Mouse (Mus musculus) retina, adult 2 months (tissue): ENCODE data around the gene Mroh8.
A peak's percentile ranks its signal among the peaks of the same experiment; 100 is the strongest.
"Not testable (repeated sequence)": the region's sequence is repeated elsewhere in the genome, so short reads cannot be mapped to it uniquely, and the experiment has no call there.

ENCODE experiments used
- DNase-seq: peaks from one replicate; pipeline ENCODE4 v3.0.0-alpha.2; 2012; ENCODE audit warnings: low read depth, low spot score

Mroh8 gene

GRCm38 (mm10) chr2:157288996-157289395 is 9.6 kb upstream of the Mroh8 start:
- no peak for DNase-seq

- peak; percentile 38 for DNase-seq
Observed at GRCm38 (mm10) chr2:157287542-157287941, 8.2 kb upstream of the Mroh8 start.

DNA sequence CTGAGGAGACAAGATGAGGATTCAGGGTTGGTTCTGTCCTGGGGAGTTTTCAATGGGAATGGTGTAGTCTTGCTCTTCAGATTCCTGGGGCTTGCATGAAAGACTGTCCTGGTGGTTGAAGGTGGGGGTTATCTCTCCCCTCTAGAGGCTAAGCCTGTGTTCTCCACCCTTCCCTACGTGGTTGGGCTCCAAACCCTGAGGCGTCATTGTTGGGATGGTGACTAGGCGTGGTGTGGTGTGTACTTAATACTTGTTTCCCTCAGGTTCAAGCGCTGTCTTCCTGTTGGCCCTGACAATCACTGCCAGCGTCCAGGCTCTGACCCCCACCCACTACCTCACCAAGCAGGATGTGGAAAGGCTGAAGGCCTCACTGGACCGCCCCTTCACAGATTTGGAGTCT is 4.0 kb upstream of the Mroh8 start:
- DNase-seq = no peak

GRCm38 (mm10) chr2:157278717-157279415 is 483 bp downstream of the Mroh8 start, which contains the start of gene Rpn2:
Gene Rpn2, plus strand, starts transcription at chr2:157279017.
- peak; percentile 83 for DNase-seq

DNA sequence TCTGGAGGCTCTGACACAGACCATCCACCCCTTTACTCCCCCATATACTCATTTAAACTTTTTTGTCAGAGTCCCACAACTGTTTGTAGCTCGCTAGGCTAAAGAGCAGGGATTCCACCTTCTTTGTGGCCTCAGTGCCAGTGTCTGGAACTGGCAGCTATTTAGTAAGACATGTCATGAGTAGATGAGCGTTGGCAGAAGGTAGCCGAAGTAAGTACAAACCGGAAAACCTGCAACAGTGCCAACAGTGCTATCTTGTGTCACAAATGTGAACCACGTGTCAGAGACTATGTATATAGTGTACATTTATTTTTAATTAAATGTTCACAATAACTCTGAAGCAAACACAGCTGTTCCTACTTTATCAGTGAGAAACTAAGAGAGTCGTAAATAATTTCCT is 15.5 kb downstream of the Mroh8 start:
- DNase-seq = no peak

GRCm38 (mm10) chr2:157263101-157263500 is 16.2 kb downstream of the Mroh8 start:
- no peak for DNase-seq

- DNase-seq = no peak
Observed at GRCm38 (mm10) chr2:157262506-157262905, 16.8 kb downstream of the Mroh8 start.

DNA sequence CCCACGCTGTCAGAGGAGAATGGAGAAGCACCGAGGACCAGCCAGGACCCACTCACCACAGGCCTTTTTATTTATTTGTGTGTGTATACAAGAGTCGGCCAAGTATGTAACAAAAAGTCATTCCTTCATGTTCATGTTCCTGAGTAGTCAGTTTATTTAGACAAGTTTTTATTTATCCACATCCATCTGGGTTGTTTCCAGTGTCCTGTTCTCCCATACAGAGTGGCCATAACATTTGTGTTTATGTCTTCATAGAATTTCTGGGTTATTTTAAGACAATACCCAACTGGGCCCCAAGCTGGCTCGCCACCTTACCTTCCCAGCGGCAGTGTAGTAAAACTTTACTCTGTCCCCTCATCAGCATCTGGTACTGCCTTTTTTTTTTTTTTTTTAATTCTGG is 17.4 kb downstream of the Mroh8 start:
- DNase-seq = no peak

DNA sequence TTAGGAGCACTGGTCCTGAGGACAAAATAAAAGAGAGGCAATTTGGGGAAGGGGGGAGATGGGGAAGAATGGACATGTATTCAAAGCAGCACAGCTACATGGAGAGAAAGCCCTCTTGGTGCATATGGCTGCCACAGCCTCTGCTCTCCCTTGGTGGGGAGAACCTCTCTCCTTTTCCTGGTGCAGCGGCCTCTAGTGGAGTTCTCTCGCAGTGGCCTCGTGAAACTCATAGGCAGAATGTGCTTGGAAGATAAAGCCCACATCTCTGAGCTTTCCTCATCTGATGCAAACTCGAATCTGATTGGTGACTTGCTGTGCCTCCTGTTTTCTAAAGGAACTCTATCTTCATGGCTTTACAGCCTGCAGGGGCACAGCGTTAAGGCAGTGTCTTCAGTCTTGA is 19.6 kb downstream of the Mroh8 start:
- DNase-seq = no peak

DNA sequence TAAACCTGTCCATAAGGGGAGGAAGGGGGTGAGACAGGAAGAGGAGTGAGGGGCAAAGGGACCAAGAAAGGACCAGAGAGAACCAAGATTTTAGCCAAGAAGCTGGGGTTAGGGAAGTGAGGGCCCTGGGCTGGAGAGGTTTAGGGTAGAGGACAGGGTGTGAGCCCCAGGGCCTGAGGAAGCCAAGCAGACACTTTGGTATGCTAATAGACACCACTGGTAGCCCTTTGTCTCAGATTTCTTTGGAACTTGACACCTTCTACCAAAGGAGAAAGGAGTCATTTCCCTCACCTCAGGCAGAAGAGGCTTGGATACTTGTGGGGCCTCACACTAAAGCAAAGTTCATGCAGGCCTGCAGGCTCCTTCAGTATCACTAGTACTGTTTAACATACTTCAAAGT is 31.2 kb downstream of the Mroh8 start:
- no peak for DNase-seq

DNA sequence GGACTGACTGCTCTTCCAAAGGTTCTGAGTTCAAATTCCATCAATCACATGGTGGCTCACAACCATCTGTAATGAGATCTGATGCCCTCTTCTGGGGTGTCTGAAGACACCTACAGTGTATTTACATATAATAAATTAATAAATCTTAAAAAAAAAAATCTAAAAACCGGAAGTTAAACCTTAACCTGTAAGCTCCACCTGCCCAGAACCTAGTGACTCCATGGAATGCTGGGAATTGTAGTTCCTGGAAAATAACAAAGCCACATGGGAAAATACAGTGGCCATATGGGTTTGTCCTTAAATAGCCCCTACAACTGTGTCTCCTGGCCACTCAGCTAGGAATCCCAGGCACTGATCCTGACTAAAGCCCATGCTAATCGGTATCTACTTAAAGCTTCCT is 33.7 kb downstream of the Mroh8 start:
- DNase-seq = no peak

- no peak for DNase-seq
Observed at GRCm38 (mm10) chr2:157245001-157245400, 34.3 kb downstream of the Mroh8 start.

- no peak for DNase-seq
Observed at GRCm38 (mm10) chr2:157235946-157236345, 43.4 kb downstream of the Mroh8 start.

DNA sequence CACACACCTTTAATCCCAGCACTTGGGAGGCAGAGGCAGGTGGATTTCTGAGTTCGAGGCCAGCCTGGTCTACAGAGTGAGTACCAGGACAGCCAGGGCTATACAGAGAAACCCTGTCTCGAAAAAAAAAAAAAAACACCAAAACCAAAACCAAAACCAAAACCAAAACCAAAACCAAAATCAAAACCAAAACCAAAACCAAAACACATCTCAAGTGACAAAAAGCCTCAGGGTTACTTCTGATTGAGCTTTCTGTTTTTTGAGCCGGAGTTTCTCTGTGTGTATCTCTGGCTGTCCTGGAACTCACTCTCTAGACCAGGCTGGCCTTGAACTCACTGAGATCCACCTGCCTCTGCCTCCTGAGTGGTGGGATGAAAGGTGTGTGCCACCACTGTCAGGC is 57.4 kb downstream of the Mroh8 start:
- not testable (repeated sequence) for DNase-seq

DNA sequence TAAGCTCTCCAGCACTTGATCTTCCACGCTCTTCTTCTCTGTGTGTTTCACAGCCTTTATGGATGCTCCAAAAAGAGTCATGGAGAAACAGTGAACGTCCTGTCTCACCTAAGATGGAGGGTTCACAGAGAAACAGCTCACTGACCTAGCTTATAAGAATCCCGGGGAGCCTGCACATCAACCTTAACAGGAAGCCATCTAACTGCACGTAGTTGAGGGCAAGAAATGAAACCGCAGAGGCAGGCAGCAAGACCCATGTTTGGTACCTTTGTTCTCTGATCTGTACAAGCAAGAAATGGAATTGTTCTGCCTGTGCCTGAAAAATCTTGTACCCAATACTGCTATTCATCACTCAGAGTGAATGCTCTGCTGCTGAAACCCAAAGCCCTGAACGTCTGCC is 59.2 kb downstream of the Mroh8 start:
- DNase-seq = no peak

DNA sequence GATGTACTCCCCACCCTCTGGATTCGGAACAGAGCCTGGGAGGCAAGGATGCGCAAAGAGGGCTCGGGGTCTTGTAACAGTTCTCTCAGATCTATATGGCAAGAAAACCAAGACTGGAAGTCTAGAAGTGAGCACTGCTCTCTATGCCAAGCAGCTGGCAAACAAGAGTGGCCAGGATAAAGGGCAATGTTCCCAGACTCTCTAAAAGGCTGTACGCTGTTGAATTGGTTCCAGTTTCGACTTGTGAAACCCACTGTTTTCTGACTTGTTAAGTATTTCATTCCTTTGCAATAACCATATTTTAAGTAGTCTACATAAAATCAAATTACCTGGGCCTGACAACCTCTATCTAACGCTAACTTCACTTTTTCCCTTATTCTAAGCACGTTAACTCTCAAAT is 67.6 kb downstream of the Mroh8 start:
- DNase-seq = no peak

GRCm38 (mm10) chr2:157204366-157205218 is 74.8 kb downstream of the Mroh8 start, which contains the start of gene Rbl1:
Gene Rbl1, minus strand, starts transcription at chr2:157204534.
- DNase-seq = peak; percentile 88

- no peak for DNase-seq
Observed at GRCm38 (mm10) chr2:157203459-157204365, 75.6 kb downstream of the Mroh8 start.

- DNase-seq = no peak
Observed at GRCm38 (mm10) chr2:157203026-157203425, 76.3 kb downstream of the Mroh8 start.

- DNase-seq = no peak
Observed at GRCm38 (mm10) chr2:157202361-157202760, 77.0 kb downstream of the Mroh8 start.

GRCm38 (mm10) chr2:157201081-157201830 is 78.1 kb downstream of the Mroh8 start:
- DNase-seq = no peak
